Mouse (Mus musculus) kidney, adult 2 months (tissue): ENCODE data around the gene Gm14391.
"Not testable (repeated sequence)": the region's sequence is repeated elsewhere in the genome, so short reads cannot be mapped to it uniquely, and the experiment has no call there.

Experiments used
- CTCF ChIP-seq: fragments of 200-500 bp; conservative IDR thresholded peaks from 2 replicates; pipeline ENCODE4 v1.5.1; 2011; ENCODE audit warnings: low read depth, mild to moderate bottlenecking, control low read depth, low read length, moderate library complexity, mixed read lengths; ENCODE audit not compliant: insufficient read depth, insufficient read length
- POLR2A ChIP-seq: fragments of 200-500 bp; IDR thresholded peaks from one replicate; pipeline ENCODE4 v1.6.1; 2011; ENCODE audit warnings: low read depth, low read length, control low read depth

- not testable (repeated sequence) for TF ChIP-seq POLR2A, CTCF
Observed at GRCm38 (mm10) chr2:175141118-175141992, 65.4 kb downstream of the Gm14391 start.
